Mouse (Mus musculus): Measurements from ENCODE around the gene Gm49384.

DNA sequence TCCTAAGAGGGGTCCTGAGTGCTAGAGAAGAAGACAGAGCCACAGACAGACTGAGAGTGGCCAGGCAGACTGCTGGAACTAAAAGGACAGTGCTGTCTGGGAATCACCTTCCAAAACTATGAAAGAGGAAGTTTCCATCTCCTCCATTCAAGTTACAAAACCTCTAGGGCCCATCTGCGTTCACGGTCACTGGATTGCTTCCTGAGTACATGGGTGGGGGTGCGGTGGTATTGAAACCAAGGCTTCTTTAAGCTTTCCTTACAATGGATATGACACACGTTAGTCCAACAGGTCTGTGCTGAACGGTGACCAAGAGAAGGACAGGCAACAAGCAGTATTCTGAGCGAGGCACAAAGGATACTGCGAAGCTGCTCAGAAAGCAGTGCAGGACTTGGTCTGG is 10.3 kb upstream of the Gm49384 start:
- TF ChIP-seq GATA2 (IDR thresholded peaks at IDR 0.05; ENCODE audit: borderline replicate concordance, low read depth, low read length) (no peak), CTCF (IDR thresholded peaks at IDR 0.05; ENCODE audit: low read depth, low read length) (no peak), TAL1 (conservative IDR thresholded peaks at IDR 0.05; ENCODE audit: low read depth, low read length) (no peak), GATA1 (IDR thresholded peaks at IDR 0.05; ENCODE audit: borderline replicate concordance, low read length) (no peak), POLR2AphosphoS5 (IDR thresholded peaks at IDR 0.05; ENCODE audit: insufficient replicate concordance, low read depth, low read length) (no peak)
